Mouse (Mus musculus): ENCODE measurements around the gene Cyyr1. TPM values are rescaled to one million over a fixed set of nuclear protein-coding genes. Genes with fewer than 3 reads are reported as not detected.

Cyyr1 gene
- total RNA-seq, 1 experiment = 4.6 TPM

DNA sequence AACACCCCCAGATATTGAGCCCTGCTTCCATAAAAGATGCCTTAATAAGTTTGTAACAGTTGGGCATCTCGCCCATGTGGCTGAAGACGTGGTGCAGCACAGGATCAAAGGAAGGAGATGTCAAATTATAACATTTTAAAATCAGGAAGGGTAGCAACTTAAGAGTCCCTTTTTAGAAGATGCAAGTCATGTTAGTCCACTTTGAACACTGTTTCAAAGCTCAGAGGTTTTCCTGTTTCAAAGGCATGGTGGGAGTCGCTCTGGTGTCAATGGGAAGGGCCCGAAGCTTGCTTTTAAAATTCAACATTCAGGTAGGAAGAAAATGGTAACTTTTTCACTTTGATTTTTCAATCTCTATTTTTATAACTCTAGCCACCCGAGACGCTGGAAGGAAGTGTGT is 45.9 kb downstream of the Cyyr1 start:
- no peaks in the 10 kb centered on the region for H3K4me1 ChIP-seq (ENCODE audit: control insufficient read depth in 2 of 2, insufficient read depth in 2 of 2, low read length in 2 of 2, poor library complexity in 1 of 2)
- H3K9me3 ChIP-seq (ENCODE audit: control insufficient read depth, insufficient read depth, low read depth, low read length) = no peaks in the 10 kb centered on the region
- TF ChIP-seq ZNF384 (IDR thresholded peaks at IDR 0.05; ENCODE audit: low read depth, low read length) (no peak), MAFK (IDR thresholded peaks at IDR 0.05; ENCODE audit: insufficient read depth, low read depth, low read length) (no peak), ZC3H11A (IDR thresholded peaks at IDR 0.05; ENCODE audit: borderline replicate concordance, low read depth, low read length) (no peak), CHD2 (IDR thresholded peaks at IDR 0.05; ENCODE audit: low read depth, low read length) (no peak), HCFC1 (IDR thresholded peaks at IDR 0.05; ENCODE audit: borderline replicate concordance, insufficient read depth, low read length) (no peak)
- no peak for DNase-seq (ENCODE audit: low read depth, low spot score)
- no peaks in the 10 kb centered on the region for H3K36me3 ChIP-seq (ENCODE audit: control insufficient read depth, insufficient read depth, low read length, poor library complexity, severe bottlenecking)
- no peak overlapping the region for H3K27ac ChIP-seq (ENCODE audit: insufficient read depth, low read depth, low read length, poor library complexity, severe bottlenecking)
- in situ Hi-C loops (cut with MboI; ENCODE audit: low sequenced_read_pairs in 2 of 2, unreplicated experiment in 2 of 2) = no loop called here
- no peak overlapping the region for H3K9ac ChIP-seq (ENCODE audit: insufficient read depth, low read depth, low read length, poor library complexity, severe bottlenecking)
- H3K4me3 ChIP-seq (ENCODE audit: insufficient read depth in 1 of 2, low read depth in 1 of 2, low read length in 2 of 2, poor library complexity in 1 of 2, severe bottlenecking in 1 of 2) = no peak overlapping the region

DNA sequence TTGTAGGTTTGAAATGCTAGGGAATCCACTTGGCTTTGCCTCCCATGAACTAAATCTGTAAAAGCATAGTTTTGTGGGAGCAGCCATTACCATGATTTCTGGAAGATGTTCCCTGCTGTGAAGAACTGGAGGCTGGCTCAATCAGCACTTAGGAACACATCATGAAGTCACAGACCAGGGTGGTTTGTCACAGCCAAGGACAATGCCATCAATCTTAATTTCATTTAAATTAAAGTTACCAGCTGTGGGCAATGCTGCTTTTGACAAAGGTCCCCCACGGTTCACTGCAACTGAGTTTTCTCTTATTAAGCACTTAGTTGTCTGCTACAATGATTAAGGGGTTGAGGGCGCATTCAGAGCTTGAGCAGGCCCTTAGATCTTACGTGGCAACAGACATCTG is 48.1 kb downstream of the Cyyr1 start:
- no peak overlapping the region for H3K27ac ChIP-seq (ENCODE audit: insufficient read depth, low read depth, low read length, poor library complexity, severe bottlenecking)
- no peak overlapping the region for H3K9ac ChIP-seq (ENCODE audit: insufficient read depth, low read depth, low read length, poor library complexity, severe bottlenecking)
- TF ChIP-seq MAFK (IDR thresholded peaks at IDR 0.05; ENCODE audit: insufficient read depth, low read depth, low read length) (no peak), CHD2 (IDR thresholded peaks at IDR 0.05; ENCODE audit: low read depth, low read length) (no peak), HCFC1 (IDR thresholded peaks at IDR 0.05; ENCODE audit: borderline replicate concordance, insufficient read depth, low read length) (no peak), ZC3H11A (IDR thresholded peaks at IDR 0.05; ENCODE audit: borderline replicate concordance, low read depth, low read length) (no peak), ZNF384 (IDR thresholded peaks at IDR 0.05; ENCODE audit: low read depth, low read length) (no peak)
- H3K36me3 ChIP-seq (ENCODE audit: control insufficient read depth, insufficient read depth, low read length, poor library complexity, severe bottlenecking) = no peaks in the 10 kb centered on the region
- no peaks in the 10 kb centered on the region for H3K9me3 ChIP-seq (ENCODE audit: control insufficient read depth, insufficient read depth, low read depth, low read length)
- H3K4me1 ChIP-seq (ENCODE audit: control insufficient read depth in 2 of 2, insufficient read depth in 2 of 2, low read length in 2 of 2, poor library complexity in 1 of 2) = no peaks in the 10 kb centered on the region
- in situ Hi-C loops (cut with MboI; ENCODE audit: low sequenced_read_pairs in 2 of 2, unreplicated experiment in 2 of 2) = no loop called here
- DNase-seq (ENCODE audit: low read depth, low spot score) = no peak
- no peak overlapping the region for H3K4me3 ChIP-seq (ENCODE audit: insufficient read depth in 1 of 2, low read depth in 1 of 2, low read length in 2 of 2, poor library complexity in 1 of 2, severe bottlenecking in 1 of 2)

DNA sequence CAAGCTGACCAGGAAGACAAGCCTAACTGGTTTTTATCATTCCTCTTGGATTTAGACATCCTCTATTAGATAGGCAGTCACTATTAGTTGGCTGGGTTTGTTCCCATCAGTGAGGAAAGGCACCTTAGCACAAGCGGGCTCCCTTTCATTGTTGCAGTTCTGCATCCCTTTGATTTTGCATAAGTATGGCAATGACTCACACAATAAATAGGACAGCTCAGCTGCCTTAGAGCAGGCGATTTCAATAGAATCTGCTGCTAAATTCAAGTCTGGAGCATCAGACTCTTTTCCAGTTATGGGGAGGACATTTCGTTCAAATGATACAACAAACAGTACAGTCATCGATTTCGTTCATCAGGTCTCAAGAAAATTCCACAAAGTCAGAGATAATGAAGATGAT is 49.8 kb downstream of the Cyyr1 start:
- no peaks in the 10 kb centered on the region for H3K9me3 ChIP-seq (ENCODE audit: control insufficient read depth, insufficient read depth, low read depth, low read length)
- no peak overlapping the region for H3K27ac ChIP-seq (ENCODE audit: insufficient read depth, low read depth, low read length, poor library complexity, severe bottlenecking)
- H3K4me3 ChIP-seq (ENCODE audit: insufficient read depth in 1 of 2, low read depth in 1 of 2, low read length in 2 of 2, poor library complexity in 1 of 2, severe bottlenecking in 1 of 2) = no peak overlapping the region
- DNase-seq (ENCODE audit: low read depth, low spot score) = no peak
- TF ChIP-seq ZNF384 (IDR thresholded peaks at IDR 0.05; ENCODE audit: low read depth, low read length) = no peak
- no peak for TF ChIP-seq HCFC1 (IDR thresholded peaks at IDR 0.05; ENCODE audit: borderline replicate concordance, insufficient read depth, low read length)
- TF ChIP-seq CHD2 (IDR thresholded peaks at IDR 0.05; ENCODE audit: low read depth, low read length) = no peak
- no peak for TF ChIP-seq MAFK (IDR thresholded peaks at IDR 0.05; ENCODE audit: insufficient read depth, low read depth, low read length)
- TF ChIP-seq ZC3H11A (IDR thresholded peaks at IDR 0.05; ENCODE audit: borderline replicate concordance, low read depth, low read length) = no peak
- no peak overlapping the region for H3K9ac ChIP-seq (ENCODE audit: insufficient read depth, low read depth, low read length, poor library complexity, severe bottlenecking)
- in situ Hi-C loops (cut with MboI; ENCODE audit: low sequenced_read_pairs in 2 of 2, unreplicated experiment in 2 of 2) = no loop called here
- H3K4me1 ChIP-seq (ENCODE audit: control insufficient read depth in 2 of 2, insufficient read depth in 2 of 2, low read length in 2 of 2, poor library complexity in 1 of 2) = no peaks in the 10 kb centered on the region
- H3K36me3 ChIP-seq (ENCODE audit: control insufficient read depth, insufficient read depth, low read length, poor library complexity, severe bottlenecking) = no peaks in the 10 kb centered on the region

GRCm38 (mm10) chr16:85495837-85496236 is 57.4 kb downstream of the Cyyr1 start:
- H3K36me3 ChIP-seq (ENCODE audit: control insufficient read depth, insufficient read depth, low read length, poor library complexity, severe bottlenecking) = no peaks in the 10 kb centered on the region
- no peak overlapping the region for H3K27ac ChIP-seq (ENCODE audit: insufficient read depth, low read depth, low read length, poor library complexity, severe bottlenecking)
- no peak overlapping the region for H3K9ac ChIP-seq (ENCODE audit: insufficient read depth, low read depth, low read length, poor library complexity, severe bottlenecking)
- no peak overlapping the region for H3K4me3 ChIP-seq (ENCODE audit: insufficient read depth in 1 of 2, low read depth in 1 of 2, low read length in 2 of 2, poor library complexity in 1 of 2, severe bottlenecking in 1 of 2)
- no peaks in the 10 kb centered on the region for H3K4me1 ChIP-seq (ENCODE audit: control insufficient read depth in 2 of 2, insufficient read depth in 2 of 2, low read length in 2 of 2, poor library complexity in 1 of 2)
- in situ Hi-C loops (cut with MboI; ENCODE audit: low sequenced_read_pairs in 2 of 2, unreplicated experiment in 2 of 2) = no loop called here
- no peak for DNase-seq (ENCODE audit: low read depth, low spot score)
- TF ChIP-seq MAFK (IDR thresholded peaks at IDR 0.05; ENCODE audit: insufficient read depth, low read depth, low read length) (no peak), CHD2 (IDR thresholded peaks at IDR 0.05; ENCODE audit: low read depth, low read length) (no peak), ZNF384 (IDR thresholded peaks at IDR 0.05; ENCODE audit: low read depth, low read length) (no peak), ZC3H11A (IDR thresholded peaks at IDR 0.05; ENCODE audit: borderline replicate concordance, low read depth, low read length) (no peak), HCFC1 (IDR thresholded peaks at IDR 0.05; ENCODE audit: borderline replicate concordance, insufficient read depth, low read length) (no peak)
- no peaks in the 10 kb centered on the region for H3K9me3 ChIP-seq (ENCODE audit: control insufficient read depth, insufficient read depth, low read depth, low read length)

DNA sequence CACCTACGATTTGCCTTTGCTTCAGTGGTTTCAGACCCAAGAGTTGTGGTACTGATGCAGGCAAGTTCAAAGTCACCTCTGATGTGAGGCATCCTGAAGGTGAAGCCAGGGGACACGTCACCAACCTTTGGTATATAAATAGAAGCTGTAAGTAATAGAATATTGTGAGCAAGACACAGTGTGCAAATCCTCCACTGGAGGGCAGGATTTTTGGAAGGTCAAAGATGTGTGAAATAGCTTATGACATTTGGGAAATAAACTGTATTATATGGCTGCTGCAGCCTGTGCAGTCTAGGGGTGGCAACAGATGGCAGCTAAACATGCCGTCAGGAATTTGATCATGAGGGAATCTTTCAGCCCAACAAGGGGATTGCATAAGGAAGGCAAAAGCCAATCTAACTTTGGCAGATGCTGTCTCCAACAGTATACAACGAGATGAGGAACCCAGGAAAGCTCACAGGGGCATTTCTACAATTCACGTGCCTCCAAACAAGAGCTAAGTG is 65.0 kb downstream of the Cyyr1 start:
- Histone ChIP-seq H3K36me3 (ENCODE audit: control insufficient read depth, insufficient read depth, low read length, poor library complexity, severe bottlenecking) (no peaks in the 10 kb centered on the region), H3K27ac (ENCODE audit: insufficient read depth, low read depth, low read length, poor library complexity, severe bottlenecking) (no peak overlapping the region), H3K9me3 (ENCODE audit: control insufficient read depth, insufficient read depth, low read depth, low read length) (no peaks in the 10 kb centered on the region), H3K4me1 (ENCODE audit: control insufficient read depth in 2 of 2, insufficient read depth in 2 of 2, low read length in 2 of 2, poor library complexity in 1 of 2) (no peaks in the 10 kb centered on the region), H3K4me3 (ENCODE audit: insufficient read depth in 1 of 2, low read depth in 1 of 2, low read length in 2 of 2, poor library complexity in 1 of 2, severe bottlenecking in 1 of 2) (no peak overlapping the region), H3K9ac (ENCODE audit: insufficient read depth, low read depth, low read length, poor library complexity, severe bottlenecking) (no peak overlapping the region)
- in situ Hi-C loops (cut with MboI; ENCODE audit: low sequenced_read_pairs in 2 of 2, unreplicated experiment in 2 of 2) = no loop called here
- TF ChIP-seq HCFC1 (IDR thresholded peaks at IDR 0.05; ENCODE audit: borderline replicate concordance, insufficient read depth, low read length) (no peak), ZNF384 (IDR thresholded peaks at IDR 0.05; ENCODE audit: low read depth, low read length) (no peak), CHD2 (IDR thresholded peaks at IDR 0.05; ENCODE audit: low read depth, low read length) (no peak), MAFK (IDR thresholded peaks at IDR 0.05; ENCODE audit: insufficient read depth, low read depth, low read length) (no peak), ZC3H11A (IDR thresholded peaks at IDR 0.05; ENCODE audit: borderline replicate concordance, low read depth, low read length) (no peak)
- no peak for DNase-seq (ENCODE audit: low read depth, low spot score)

Data from ES-E14 (cell line).